Mouse (Mus musculus) lung, adult 18-20 months (tissue): ENCODE data around the gene Sbno1.
"Not testable (repeated sequence)": the region's sequence is repeated elsewhere in the genome, so short reads cannot be mapped to it uniquely, and the experiment has no call there.

Experiments
- DNase-seq, 2 experiments: peaks; one replicate each; pipeline ENCODE4 v3.0.0; 2022; ENCODE audit warnings: mixed read lengths in 2 of 2

Gene Sbno1

GRCm38 (mm10) chr5:124364173-124364918 lies 61.5 kb downstream of the Sbno1 start:
- DNase-seq: no peak

- not testable (repeated sequence) for DNase-seq
Observed at GRCm38 (mm10) chr5:124362982-124363381, 62.8 kb downstream of the Sbno1 start, which contains the start of gene Cdk2ap1. Cdk2ap1 (minus strand) TSS chr5:124363082.

- DNase-seq: no peak
Observed at GRCm38 (mm10) chr5:124359641-124360040, 66.2 kb downstream of the Sbno1 start.

GRCm38 (mm10) chr5:124356695-124357094 lies 69.1 kb downstream of the Sbno1 start:
- no peak for DNase-seq

GRCm38 (mm10) chr5:124355425-124355959 lies 70.3 kb downstream of the Sbno1 start:
- DNase-seq: no peak

- peak; percentile 33 to 43 for DNase-seq
Observed at GRCm38 (mm10) chr5:124354574-124355424, 71.0 kb downstream of the Sbno1 start.

- peak; percentile 59 to 64 for DNase-seq
Observed at GRCm38 (mm10) chr5:124353726-124354547, 71.9 kb downstream of the Sbno1 start.

GRCm38 (mm10) chr5:124353011-124353725 lies 72.6 kb downstream of the Sbno1 start:
- DNase-seq: no peak

GRCm38 (mm10) chr5:124352141-124352920 lies 73.5 kb downstream of the Sbno1 start:
- DNase-seq: peak; percentile 76 to 86

- no peak for DNase-seq
Observed at GRCm38 (mm10) chr5:124351604-124352003, 74.2 kb downstream of the Sbno1 start.

GRCm38 (mm10) chr5:124351111-124351560 lies 74.7 kb downstream of the Sbno1 start:
- DNase-seq: peak; percentile 65 to 71

- DNase-seq: no peak
Observed at GRCm38 (mm10) chr5:124350350-124350749, 75.5 kb downstream of the Sbno1 start.

GRCm38 (mm10) chr5:124349196-124349595 lies 76.6 kb downstream of the Sbno1 start:
- DNase-seq: no peak

GRCm38 (mm10) chr5:124342897-124343296 lies 82.9 kb downstream of the Sbno1 start:
- DNase-seq: no peak

- DNase-seq: not testable (repeated sequence)
Observed at GRCm38 (mm10) chr5:124341753-124342339, 84.0 kb downstream of the Sbno1 start.

GRCm38 (mm10) chr5:124338791-124339190 lies 87.0 kb downstream of the Sbno1 start:
- DNase-seq: no peak

GRCm38 (mm10) chr5:124337909-124338308 lies 87.9 kb downstream of the Sbno1 start:
- peak; percentile 34 to 39 for DNase-seq

- no peak for DNase-seq
Observed at GRCm38 (mm10) chr5:124337103-124337502, 88.7 kb downstream of the Sbno1 start.

GRCm38 (mm10) chr5:124334392-124334791 lies 91.4 kb downstream of the Sbno1 start:
- peak; percentile 24 to 54 for DNase-seq

GRCm38 (mm10) chr5:124330086-124330485 lies 95.7 kb downstream of the Sbno1 start:
- DNase-seq: no peak
